Mouse (Mus musculus) forebrain, embryonic 11.5 days (tissue): ENCODE data around the gene Hist1h2be. TPM values are rescaled to one million over a fixed set of nuclear protein-coding genes. Genes with fewer than 3 reads are reported as not detected.
"Not testable (repeated sequence)": the region's sequence is repeated elsewhere in the genome, so short reads cannot be mapped to it uniquely, and the experiment has no call there.

ENCODE experiments used
- ATAC-seq: fragments of 200-750 bp; cut with Nextera tagmentation; replicated peaks from 2 replicates; pipeline ENCODE4 v1.8.0; 2017; ENCODE audit warnings: moderate TSS enrichment; ENCODE audit not compliant: low FRiP score
- DNase-seq: peaks from one replicate; pipeline ENCODE4 v3.0.0-alpha.2; 2017; ENCODE audit warnings: low spot score
- H3K27ac ChIP-seq: fragments of 300-500 bp; sonication (generic); 2 replicates; pipeline ENCODE4 v1.5.1; 2014; ENCODE audit warnings: low read depth, low read length
- H3K27me3 ChIP-seq: fragments of 300-500 bp; sonication (generic); 2 replicates; pipeline ENCODE4 v1.6.1; 2014; ENCODE audit warnings: mild to moderate bottlenecking, low read length, mixed read lengths; ENCODE audit not compliant: control insufficient read depth, insufficient read depth
- H3K36me3 ChIP-seq: fragments of 300-500 bp; sonication (generic); 2 replicates; pipeline ENCODE4 v1.6.1; 2014; ENCODE audit warnings: mild to moderate bottlenecking, low read length, moderate library complexity, mixed read lengths; ENCODE audit not compliant: control insufficient read depth, insufficient read depth
- H3K4me1 ChIP-seq: fragments of 300-500 bp; sonication (generic); replicated peaks from 2 replicates; pipeline ENCODE4 v1.6.1; 2014; ENCODE audit warnings: low read length, mixed read lengths; ENCODE audit not compliant: control insufficient read depth, insufficient read depth
- H3K4me2 ChIP-seq: fragments of 300-500 bp; sonication (generic); 2 replicates; pipeline ENCODE4 v1.6.1; 2014; ENCODE audit warnings: low read depth, mild to moderate bottlenecking, low read length, moderate library complexity, mixed read lengths; ENCODE audit not compliant: severe bottlenecking
- H3K4me3 ChIP-seq: fragments of 300-500 bp; sonication (generic); 2 replicates; pipeline ENCODE4 v1.5.1; 2014; ENCODE audit warnings: low read depth, low read length
- H3K9ac ChIP-seq: fragments of 300-500 bp; sonication (generic); 2 replicates; pipeline ENCODE4 v1.6.1; 2014; ENCODE audit warnings: low read length
- H3K9me3 ChIP-seq: fragments of 300-500 bp; sonication (generic); 2 replicates; pipeline ENCODE4 v1.6.1; 2016; ENCODE audit warnings: low read length, mixed read lengths; ENCODE audit not compliant: control insufficient read depth
- WGBS: fragments of 180-500 bp; shearing (Covaris S2); extraction: QIAGEN DNeasy Blood & Tissue Kit; methylation state at CpG from one replicate; pipeline ENCODE4 v1.1.7; 2014; 5-methylcytosine and 5-hydroxymethylcytosine counted together
- polyA plus RNA-seq: library from polyadenylated mRNA; unstranded; fragments of >200 nt; fragmentation: Nextera tagmentation; extraction: Ambion mirVana; gene quantifications from 2 replicates; pipeline ENCODE4 v1.2.1, GENCODE M21; 2014

Hist1h2be gene
- polyA plus RNA-seq, 1 experiment from 2014 or later, result 4.0 TPM

GRCm38 (mm10) chr13:23542225-23542980, 78.5 kb downstream of the Hist1h2be start:
- H3K4me2 ChIP-seq, result peak overlapping the region; percentile 53
- peak overlapping the region; percentile 94 for H3K27ac ChIP-seq
- not testable (repeated sequence) for ATAC-seq, H3K27me3 ChIP-seq, H3K4me1 ChIP-seq, H3K9me3 ChIP-seq, H3K36me3 ChIP-seq
- H3K4me3 ChIP-seq, result peak overlapping the region; percentile 40
- WGBS, result 6% methylated on average over 3 of the region's 3 CpGs
- H3K9ac ChIP-seq, result peak overlapping the region; percentile 68
- peak; percentile 41 for DNase-seq

GRCm38 (mm10) chr13:23541497-23541896, 79.4 kb downstream of the Hist1h2be start:
- ATAC-seq, result no peak
- Histone ChIP-seq H3K9me3 (no peaks in the 10 kb centered on the region), H3K36me3 (no peaks in the 10 kb centered on the region), H3K4me1 (no peaks in the 10 kb centered on the region; the same call in none of the 2 replicates), H3K4me2 (no peak overlapping the region), H3K27me3 (no peaks in the 10 kb centered on the region), H3K27ac (no peak overlapping the region), H3K4me3 (no peak overlapping the region), H3K9ac (no peak overlapping the region)
- DNase-seq, result no peak
- WGBS, result 76% methylated on average over 3 of the region's 3 CpGs

GRCm38 (mm10) chr13:23539821-23540220, 81.1 kb downstream of the Hist1h2be start:
- H3K27ac ChIP-seq, H3K9me3 ChIP-seq, H3K4me1 ChIP-seq, H3K4me3 ChIP-seq, H3K36me3 ChIP-seq, H3K9ac ChIP-seq, DNase-seq, ATAC-seq, H3K27me3 ChIP-seq, H3K4me2 ChIP-seq: not testable (repeated sequence)
- WGBS, result 77% methylated on average over 1 of the region's 1 CpGs

- H3K9ac ChIP-seq, result no peak overlapping the region
- 77% methylated on average over 5 of the region's 5 CpGs for WGBS
- H3K27ac ChIP-seq, result no peak overlapping the region
- H3K27me3 ChIP-seq, result no peaks in the 10 kb centered on the region
- H3K36me3 ChIP-seq, result no peaks in the 10 kb centered on the region
- DNase-seq, result peak; percentile 46
- no peak overlapping the region for H3K4me2 ChIP-seq
- ATAC-seq, result no peak
- H3K9me3 ChIP-seq, result no peaks in the 10 kb centered on the region
- H3K4me3 ChIP-seq, result no peak overlapping the region
- H3K4me1 ChIP-seq, result no peaks in the 10 kb centered on the region; the same call in none of the 2 replicates
Observed at GRCm38 (mm10) chr13:23538249-23538648, 82.7 kb downstream of the Hist1h2be start.

GRCm38 (mm10) chr13:23537006-23537710, 83.8 kb downstream of the Hist1h2be start:
- WGBS, result 74% methylated on average over 3 of the region's 3 CpGs
- Histone ChIP-seq H3K27me3 (no peaks in the 10 kb centered on the region), H3K4me3 (peak overlapping the region; percentile 57; the same call in 1 of the 2 replicates), H3K9ac (peak overlapping the region; percentile 16; the same call in 1 of the 2 replicates), H3K27ac (0 out of 2 replicates have a peak overlapping the region, but pooled peaks have one; percentile 99), H3K9me3 (no peaks in the 10 kb centered on the region), H3K36me3 (no peaks in the 10 kb centered on the region), H3K4me1 (peaks cover 3% of the 10 kb centered on the region), H3K4me2 (peak overlapping the region; percentile 76)
- no peak for ATAC-seq
- DNase-seq, result peak; percentile 50

GRCm38 (mm10) chr13:23536076-23536822, 84.7 kb downstream of the Hist1h2be start:
- ATAC-seq (no peak), DNase-seq (peak; percentile 45)
- H3K27ac ChIP-seq, result peak overlapping the region; percentile 99
- H3K36me3 ChIP-seq, result no peaks in the 10 kb centered on the region
- H3K27me3 ChIP-seq, result no peaks in the 10 kb centered on the region
- no peaks in the 10 kb centered on the region for H3K9me3 ChIP-seq
- H3K4me3 ChIP-seq, result peak overlapping the region; percentile 57
- WGBS, result 25% methylated on average over 7 of the region's 7 CpGs
- H3K9ac ChIP-seq, result peak overlapping the region; percentile 79
- H3K4me1 ChIP-seq, result peaks cover 3% of the 10 kb centered on the region
- peak overlapping the region; percentile 76 for H3K4me2 ChIP-seq

GRCm38 (mm10) chr13:23535137-23536075, 85.5 kb downstream of the Hist1h2be start, which contains the start of gene Hist1h3g:
Gene Hist1h3g, plus strand, starts transcription at chr13:23535422.
- H3K9ac ChIP-seq, result peak within 1 kb of the TSS; percentile 96
- peak within 1 kb of the TSS; percentile 99 for H3K27ac ChIP-seq
- H3K4me2 ChIP-seq, result peak within 1 kb of the TSS; percentile 76
- ATAC-seq (peak; percentile 89), DNase-seq (peak; percentile 94)
- 1% methylated on average over 36 of the region's 62 CpGs for WGBS
- H3K4me1 ChIP-seq, H3K36me3 ChIP-seq, H3K27me3 ChIP-seq, H3K9me3 ChIP-seq: not testable (repeated sequence)
- peak within 1 kb of the TSS; percentile 57 for H3K4me3 ChIP-seq
